Mouse (Mus musculus): ENCODE results near the gene Fxr2. TPM values are rescaled to one million over a fixed set of nuclear protein-coding genes. Genes with fewer than 3 reads are reported as not detected.
"Not testable (repeated sequence)": the region's sequence is repeated elsewhere in the genome, so short reads cannot be mapped to it uniquely, and the experiment has no call there.

The Fxr2 gene
- polyA plus RNA-seq, 1 experiment from 2014 or later: 8.1 TPM

- not testable (repeated sequence) for H3K27me3 ChIP-seq (ENCODE audit: control insufficient read depth, insufficient read depth, low read depth, low read length); H3K4me3 ChIP-seq (ENCODE audit: low read depth, low read length); H3K36me3 ChIP-seq (ENCODE audit: control insufficient read depth, insufficient read depth); H3K9ac ChIP-seq (ENCODE audit: low read depth, low read length); H3K4me1 ChIP-seq (ENCODE audit: control insufficient read depth, low read depth, low read length); H3K9me3 ChIP-seq (replicated peaks; ENCODE audit: control insufficient read depth, low read length); H3K27ac ChIP-seq (ENCODE audit: low read length); H3K4me2 ChIP-seq (ENCODE audit: low read depth, low read length); ATAC-seq (ENCODE audit: low read depth)
- 78% methylated on average over 10 of the region's 10 CpGs for WGBS (ENCODE audit: insufficient replicate concordance)
Measured at GRCm38 (mm10) chr11:69702886-69703285, 70.1 kb downstream of the Fxr2 start.

MicroRNA genes within 50 kb of the gene (microRNA counts, 519-probe panel; counts per million panel counts)
- microRNA mmu-miR-1934: 60.7 counts per million
- 2,187 counts per million, percentile 37 among the panel's probes with 10 or more counts for microRNA mmu-miR-467f

Small RNA genes within 50 kb of the gene (microRNA-seq; reads per million reads assigned to microRNA genes)
- gene Mir1934 (5.2 reads per million, percentile 17 among the genes with 10 or more reads in this experiment), gene Mir467f (not detected)

Other genes starting within 250 kb of the Fxr2 start
- gene Naa38, start 237.5 kb upstream of the Fxr2 start, polyA plus RNA-seq (2015; fragmentation: Nextera tagmentation; extraction: Ambion mirVana): 73.4 and 76.8 TPM in 2 replicates
- gene Cyb5d1, start 237.4 kb upstream of the Fxr2 start, polyA plus RNA-seq (2015; fragmentation: Nextera tagmentation; extraction: Ambion mirVana): 9.5 and 9.9 TPM in 2 replicates
- 7.1 and 7.8 TPM in 2 replicates for gene Tmem88, start 234.8 kb upstream of the Fxr2 start, polyA plus RNA-seq (2015; fragmentation: Nextera tagmentation; extraction: Ambion mirVana)
- gene Kdm6b, start 219.3 kb upstream of the Fxr2 start, polyA plus RNA-seq (2015; fragmentation: Nextera tagmentation; extraction: Ambion mirVana): 4.1 and 4.3 TPM in 2 replicates
- 0.07 and 0.09 TPM in 2 replicates for gene Dnah2, start 83.9 kb upstream of the Fxr2 start, polyA plus RNA-seq (2015; fragmentation: Nextera tagmentation; extraction: Ambion mirVana)
- gene Efnb3, start 72.8 kb upstream of the Fxr2 start, polyA plus RNA-seq (2015; fragmentation: Nextera tagmentation; extraction: Ambion mirVana): 0.27 and 0.39 TPM in 2 replicates
- 14.6 and 15.5 TPM in 2 replicates for gene Wrap53, start 52.7 kb upstream of the Fxr2 start, polyA plus RNA-seq (2015; fragmentation: Nextera tagmentation; extraction: Ambion mirVana)
- gene Trp53, start 52.6 kb upstream of the Fxr2 start, polyA plus RNA-seq (2015; fragmentation: Nextera tagmentation; extraction: Ambion mirVana): 55.5 and 55.8 TPM in 2 replicates
- 11.2 and 12.6 TPM in 2 replicates for gene Atp1b2, start 27.0 kb upstream of the Fxr2 start, polyA plus RNA-seq (2015; fragmentation: Nextera tagmentation; extraction: Ambion mirVana)
- gene Shbg, start 15.1 kb upstream of the Fxr2 start, polyA plus RNA-seq (2015; fragmentation: Nextera tagmentation; extraction: Ambion mirVana): 26.2 and 27.9 TPM in 2 replicates
- gene Sat2, start 11.0 kb upstream of the Fxr2 start, polyA plus RNA-seq (2015; fragmentation: Nextera tagmentation; extraction: Ambion mirVana): 10.4 and 11.5 TPM in 2 replicates
- 0.11 TPM in 1 of 2 replicates, not detected in the other for gene Sox15, start 22.3 kb downstream of the Fxr2 start, polyA plus RNA-seq (2015; fragmentation: Nextera tagmentation; extraction: Ambion mirVana)
- gene Mpdu1, start 29.7 kb downstream of the Fxr2 start, polyA plus RNA-seq (2015; fragmentation: Nextera tagmentation; extraction: Ambion mirVana): 34.5 and 35.0 TPM in 2 replicates
- gene Cd68, start 33.2 kb downstream of the Fxr2 start, polyA plus RNA-seq (2015; fragmentation: Nextera tagmentation; extraction: Ambion mirVana): 32.0 and 35.4 TPM in 2 replicates
- gene Eif4a1, start 39.4 kb downstream of the Fxr2 start, polyA plus RNA-seq (2015; fragmentation: Nextera tagmentation; extraction: Ambion mirVana): 223 and 225 TPM in 2 replicates
- 22.7 and 24.9 TPM in 2 replicates for gene Senp3, start 49.1 kb downstream of the Fxr2 start, polyA plus RNA-seq (2015; fragmentation: Nextera tagmentation; extraction: Ambion mirVana)
- 0.17 and 0.40 TPM in 2 replicates for gene Tnfsf13, start 52.8 kb downstream of the Fxr2 start, polyA plus RNA-seq (2015; fragmentation: Nextera tagmentation; extraction: Ambion mirVana)
- 2.5 and 2.8 TPM in 2 replicates for gene Tnfsf12, start 62.9 kb downstream of the Fxr2 start, polyA plus RNA-seq (2015; fragmentation: Nextera tagmentation; extraction: Ambion mirVana)
- gene Tnfsfm13, start 63.1 kb downstream of the Fxr2 start, polyA plus RNA-seq (2015; fragmentation: Nextera tagmentation; extraction: Ambion mirVana): 0.95 and 1.1 TPM in 2 replicates
- gene Polr2a, start 125.6 kb downstream of the Fxr2 start, polyA plus RNA-seq (2015; fragmentation: Nextera tagmentation; extraction: Ambion mirVana): 11.1 and 11.9 TPM in 2 replicates
- 0.07 TPM in 1 of 2 replicates, not detected in the other for gene Slc35g3, start 129.0 kb downstream of the Fxr2 start, polyA plus RNA-seq (2015; fragmentation: Nextera tagmentation; extraction: Ambion mirVana)
- gene Zbtb4, start 132.9 kb downstream of the Fxr2 start, polyA plus RNA-seq (2015; fragmentation: Nextera tagmentation; extraction: Ambion mirVana): 0.61 and 0.81 TPM in 2 replicates
- gene Chrnb1, start 163.0 kb downstream of the Fxr2 start, polyA plus RNA-seq (2015; fragmentation: Nextera tagmentation; extraction: Ambion mirVana): 0.61 and 0.96 TPM in 2 replicates
- 0.19 and 0.21 TPM in 2 replicates for gene Fgf11, start 168.9 kb downstream of the Fxr2 start, polyA plus RNA-seq (2015; fragmentation: Nextera tagmentation; extraction: Ambion mirVana)
- gene Tmem102, start 172.6 kb downstream of the Fxr2 start, polyA plus RNA-seq (2015; fragmentation: Nextera tagmentation; extraction: Ambion mirVana): 0.62 and 1.0 TPM in 2 replicates
- gene Gm39566, start 182.3 kb downstream of the Fxr2 start, polyA plus RNA-seq (2015; fragmentation: Nextera tagmentation; extraction: Ambion mirVana): not detected in 2 replicates
- gene Spem2, start 185.5 kb downstream of the Fxr2 start, polyA plus RNA-seq (2015; fragmentation: Nextera tagmentation; extraction: Ambion mirVana): not detected in 2 replicates
- not detected in 2 replicates for gene Spem1, start 189.2 kb downstream of the Fxr2 start, polyA plus RNA-seq (2015; fragmentation: Nextera tagmentation; extraction: Ambion mirVana)
- 0.66 and 0.83 TPM in 2 replicates for gene Nlgn2, start 204.8 kb downstream of the Fxr2 start, polyA plus RNA-seq (2015; fragmentation: Nextera tagmentation; extraction: Ambion mirVana)
- 404 and 413 TPM in 2 replicates for gene Tmem256, start 205.5 kb downstream of the Fxr2 start, polyA plus RNA-seq (2015; fragmentation: Nextera tagmentation; extraction: Ambion mirVana)
- 22.0 and 27.8 TPM in 2 replicates for gene Plscr3, start 213.4 kb downstream of the Fxr2 start, polyA plus RNA-seq (2015; fragmentation: Nextera tagmentation; extraction: Ambion mirVana)
- 0.74 and 0.96 TPM in 2 replicates for gene Tnk1, start 225.7 kb downstream of the Fxr2 start, polyA plus RNA-seq (2015; fragmentation: Nextera tagmentation; extraction: Ambion mirVana)
- gene Tmem95, start 245.0 kb downstream of the Fxr2 start, polyA plus RNA-seq (2015; fragmentation: Nextera tagmentation; extraction: Ambion mirVana): not detected in 2 replicates
- 1.3 and 1.4 TPM in 2 replicates for gene Kctd11, start 248.4 kb downstream of the Fxr2 start, polyA plus RNA-seq (2015; fragmentation: Nextera tagmentation; extraction: Ambion mirVana)